Mouse (Mus musculus): ENCODE results near the gene Rps6ka2.
"Not testable (repeated sequence)": the region's sequence is repeated elsewhere in the genome, so short reads cannot be mapped to it uniquely, and the experiment has no call there.

Rps6ka2 gene

GRCm38 (mm10) chr17:7269151-7269806, 99.4 kb downstream of the Rps6ka2 start:
- no peak for DNase-seq (ENCODE audit: low read depth, low spot score)

DNA sequence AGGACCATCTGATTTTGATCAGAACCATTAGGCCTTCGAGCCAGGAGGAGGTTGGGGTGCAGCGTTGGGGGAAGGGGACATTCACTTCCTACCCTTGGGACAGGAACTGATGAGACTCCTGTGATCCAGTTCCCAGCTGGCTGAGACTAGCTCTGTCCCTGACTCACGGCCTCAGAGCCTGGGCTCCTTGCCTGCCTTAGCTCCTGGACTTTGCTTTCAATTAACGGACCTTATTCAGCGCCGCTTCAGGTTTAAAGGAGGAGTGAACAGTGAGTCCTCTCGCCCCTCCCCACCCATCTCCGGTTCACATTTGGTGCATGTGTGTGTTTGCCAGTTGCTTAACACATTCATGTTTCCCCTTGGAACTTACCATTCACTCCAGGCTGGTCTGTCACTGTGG, 100.6 kb downstream of the Rps6ka2 start:
- DNase-seq (ENCODE audit: low read depth, low spot score), result no peak

- DNase-seq (ENCODE audit: low read depth, low spot score), result no peak
Observed at GRCm38 (mm10) chr17:7271522-7272134, 101.7 kb downstream of the Rps6ka2 start.

DNA sequence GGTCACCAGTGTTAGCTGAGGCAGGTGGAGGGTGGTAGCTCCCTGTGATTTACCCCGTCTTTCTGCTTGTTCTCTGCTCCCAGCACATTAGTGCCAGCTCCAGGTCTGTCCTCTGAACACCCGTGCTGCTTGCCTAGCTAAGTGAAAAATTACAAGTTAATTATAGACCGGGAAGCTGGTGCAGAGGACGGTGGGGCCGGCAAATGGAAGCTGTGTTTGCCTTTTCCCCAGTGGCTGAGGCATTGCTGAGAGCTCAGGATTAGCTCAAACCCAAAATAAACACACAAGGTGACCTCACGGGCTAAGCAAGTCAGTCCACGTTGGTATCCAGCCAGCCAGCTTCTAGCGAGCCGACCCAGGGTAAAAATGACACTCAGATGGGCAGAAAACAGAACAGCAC, 103.1 kb downstream of the Rps6ka2 start:
- DNase-seq (ENCODE audit: low read depth, low spot score), result no peak

DNA sequence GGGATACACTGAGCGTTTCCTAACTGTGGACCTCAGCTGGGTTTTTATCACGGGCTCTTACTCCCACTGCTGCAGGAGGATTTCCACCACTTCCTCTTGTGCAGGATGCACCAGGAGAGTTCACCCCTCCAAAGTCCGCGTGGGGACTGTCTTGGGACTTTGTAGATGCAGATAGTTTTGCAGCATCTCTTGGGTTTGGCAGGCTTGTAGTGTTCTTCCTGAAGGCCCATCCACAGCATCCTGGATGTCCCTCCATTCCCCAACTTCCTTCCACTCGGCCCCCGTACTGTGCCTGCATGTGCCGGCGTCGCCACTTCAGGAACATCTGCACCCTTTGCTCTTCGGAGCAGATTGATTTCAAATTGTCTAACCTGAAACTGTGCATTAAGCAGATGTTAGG, 103.9 kb downstream of the Rps6ka2 start:
- DNase-seq (ENCODE audit: low read depth, low spot score), result no peak

DNA sequence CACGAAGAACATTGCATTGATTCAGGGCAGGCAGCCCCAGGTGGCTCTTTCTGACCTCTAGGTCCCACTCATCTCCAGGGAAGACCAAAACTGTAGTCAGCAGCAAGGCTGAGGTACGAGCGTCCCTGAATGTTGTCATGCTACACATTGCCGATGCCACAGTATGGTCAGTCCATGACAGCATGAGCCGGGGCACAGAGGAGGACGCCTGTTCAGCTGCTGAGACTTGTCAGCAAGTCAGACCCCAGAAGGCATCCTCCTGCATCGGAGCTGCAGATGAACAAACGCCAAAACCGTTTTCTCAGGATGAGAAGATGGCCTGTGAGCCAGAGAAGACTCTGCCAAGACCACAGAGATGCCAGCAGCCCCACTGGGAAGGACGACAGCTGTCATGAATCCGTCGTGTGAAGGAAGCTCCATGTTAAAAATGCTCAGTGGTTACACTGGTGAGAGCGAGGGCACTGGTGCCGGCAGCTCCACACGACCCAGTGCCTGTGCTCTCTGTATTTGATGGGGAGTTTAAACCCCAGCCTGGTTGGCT, 108.9 kb downstream of the Rps6ka2 start:
- DNase-seq (ENCODE audit: low read depth, low spot score), result no peak

DNA sequence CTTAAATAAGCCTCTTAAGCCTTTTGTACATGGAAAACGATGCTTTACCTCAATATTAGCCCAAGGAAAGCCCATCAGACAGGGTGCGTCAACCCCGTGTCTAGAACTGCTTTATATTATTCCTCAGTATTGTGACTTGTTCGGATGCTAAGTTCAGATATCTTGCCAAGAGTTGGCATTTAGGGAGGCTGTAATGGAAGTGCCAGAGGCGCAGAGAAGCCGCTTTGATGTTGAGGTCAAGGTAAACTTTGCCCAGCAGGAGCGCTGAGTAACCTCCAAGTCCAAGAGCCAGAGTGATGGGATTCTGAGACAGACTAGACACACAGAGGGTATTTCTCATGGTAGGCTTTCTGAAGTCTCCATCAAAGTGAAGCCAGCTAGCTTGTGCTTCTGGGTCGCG, 109.3 kb downstream of the Rps6ka2 start:
- no peak for DNase-seq (ENCODE audit: low read depth, low spot score)

- no peak for DNase-seq (ENCODE audit: low read depth, low spot score)
Observed at GRCm38 (mm10) chr17:7284297-7284910, 114.5 kb downstream of the Rps6ka2 start.

DNA sequence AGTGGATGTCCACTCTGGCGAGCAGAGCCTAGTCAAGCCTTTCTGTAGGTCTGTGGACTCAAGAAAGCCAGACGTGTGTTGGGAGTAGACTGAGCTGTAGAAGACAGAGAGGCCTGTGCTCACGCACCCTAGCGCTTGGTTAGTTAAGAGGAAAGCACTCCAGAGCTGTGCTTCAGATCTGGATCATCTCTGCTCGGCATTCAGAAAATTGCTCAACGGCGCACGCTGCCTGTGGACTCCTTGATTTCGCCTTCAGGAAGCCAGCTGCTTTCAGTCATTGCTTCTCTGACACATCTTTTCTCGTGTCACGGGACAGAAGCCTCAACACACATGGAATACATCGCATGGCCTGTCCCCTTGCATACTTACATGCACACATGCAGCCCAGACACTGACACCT, 115.4 kb downstream of the Rps6ka2 start:
- no peak for DNase-seq (ENCODE audit: low read depth, low spot score)

DNA sequence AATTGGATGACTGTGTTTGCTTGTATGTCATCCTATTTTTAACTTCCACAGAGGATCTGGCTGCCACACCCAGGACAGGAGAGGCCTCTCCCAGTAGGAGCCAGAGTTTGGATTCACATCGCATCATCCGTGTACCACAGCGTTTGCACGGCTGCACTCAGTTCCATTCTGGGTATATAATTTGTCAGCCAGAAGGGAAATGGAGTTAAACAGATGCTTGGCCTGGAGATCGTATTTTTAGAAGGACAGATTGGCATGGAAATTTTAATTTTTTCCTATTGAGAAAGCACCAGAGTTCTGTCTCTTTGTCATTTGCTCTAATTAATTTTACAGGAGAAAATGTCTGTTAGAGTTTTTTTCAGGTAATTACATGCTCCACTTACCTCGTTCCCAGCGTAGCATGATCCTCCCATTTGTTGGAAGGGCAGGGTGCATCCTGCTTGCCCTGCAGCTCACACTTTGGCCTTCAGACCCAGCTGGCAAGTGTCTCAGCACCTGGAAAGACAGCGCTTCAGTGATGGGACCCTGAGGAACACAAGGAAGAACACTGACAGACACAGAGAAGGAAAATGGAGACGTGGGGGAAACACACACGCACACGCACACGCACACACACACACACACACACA, 116.6 kb downstream of the Rps6ka2 start:
- no peak for DNase-seq (ENCODE audit: low read depth, low spot score)

DNA sequence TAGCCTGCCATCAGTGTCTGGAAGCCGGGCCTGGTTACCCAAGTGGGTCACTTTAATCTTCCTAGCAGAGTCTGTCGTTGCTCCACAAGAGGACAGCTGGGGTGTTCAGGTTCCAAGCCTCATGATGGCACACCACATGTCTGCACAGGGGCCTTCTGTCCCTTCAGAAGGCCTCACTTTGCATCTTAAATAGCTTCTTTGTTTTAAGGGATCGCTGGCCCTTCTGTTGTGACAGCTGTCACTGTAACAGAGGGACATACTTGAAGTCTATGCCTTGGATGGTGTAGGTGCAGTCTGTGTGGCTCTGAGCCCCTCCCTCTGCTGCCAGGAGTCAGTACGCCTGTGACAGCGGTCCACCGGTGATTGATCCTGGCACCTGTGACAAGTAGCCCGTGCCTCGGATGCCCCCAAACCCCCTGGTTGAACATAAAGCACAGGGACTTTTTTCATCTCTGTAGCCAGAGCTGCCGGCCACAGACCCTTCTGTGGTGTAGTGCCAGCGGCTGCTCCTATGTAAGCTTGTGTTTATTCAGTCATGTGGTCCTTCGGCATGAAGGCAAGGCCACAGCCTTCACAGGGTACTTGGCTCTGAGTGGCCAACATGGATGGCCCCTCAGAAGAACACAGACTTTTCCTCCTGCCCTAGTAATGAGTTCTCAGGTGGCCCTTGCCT, 122.2 kb downstream of the Rps6ka2 start:
- DNase-seq (ENCODE audit: low read depth, low spot score), result no peak

- not testable (repeated sequence) for DNase-seq (ENCODE audit: low read depth, low spot score)
Observed at GRCm38 (mm10) chr17:7306278-7307196, 136.6 kb downstream of the Rps6ka2 start.

GRCm38 (mm10) chr17:7315693-7316382, 145.9 kb downstream of the Rps6ka2 start:
- DNase-seq (ENCODE audit: low read depth, low spot score), result not testable (repeated sequence)

DNA sequence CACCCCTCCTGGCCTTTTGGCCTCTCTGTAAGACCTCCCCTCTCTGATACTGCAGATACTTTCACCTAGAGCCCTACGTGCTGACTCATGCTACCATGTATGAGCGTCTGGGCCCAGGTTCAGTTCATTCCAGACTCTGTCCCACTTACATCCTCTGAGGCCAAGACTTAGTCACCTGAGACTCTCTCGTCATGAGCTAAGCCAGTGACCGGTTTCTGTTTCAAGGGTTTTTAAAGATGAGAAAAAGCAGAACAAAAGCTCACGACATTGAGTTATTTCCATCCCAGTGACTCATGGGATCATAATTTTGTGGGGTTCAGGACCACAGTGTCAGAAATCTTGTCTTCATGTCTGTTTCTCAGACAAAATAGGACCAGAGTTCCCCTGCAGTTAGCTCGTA, 149.9 kb downstream of the Rps6ka2 start:
- not testable (repeated sequence) for DNase-seq (ENCODE audit: low read depth, low spot score)

DNA sequence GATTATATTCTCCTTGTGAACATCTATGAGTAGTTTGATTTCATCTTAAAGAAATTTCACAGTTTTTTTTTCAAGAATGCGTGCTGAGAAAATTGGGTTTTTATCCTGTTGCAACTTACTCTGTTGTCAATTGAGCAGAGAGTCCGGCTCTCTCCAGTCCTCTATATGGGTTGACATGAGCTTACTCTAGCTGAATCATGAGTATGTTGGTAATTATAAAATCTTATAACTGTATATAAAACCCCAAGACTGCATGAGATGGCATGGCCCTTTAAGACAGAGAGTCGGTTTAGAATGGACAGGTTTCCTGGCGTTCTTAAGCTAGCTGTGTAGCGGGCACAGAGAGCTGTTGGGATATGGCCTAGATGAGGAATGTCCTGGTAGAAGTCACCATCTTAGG, 154.4 kb downstream of the Rps6ka2 start, which contains the start of gene Tcp10a:
Tcp10a (plus strand) TSS at position 301 of the 400 bp plus-strand sequence.
- not testable (repeated sequence) for DNase-seq (ENCODE audit: low read depth, low spot score)

DNA sequence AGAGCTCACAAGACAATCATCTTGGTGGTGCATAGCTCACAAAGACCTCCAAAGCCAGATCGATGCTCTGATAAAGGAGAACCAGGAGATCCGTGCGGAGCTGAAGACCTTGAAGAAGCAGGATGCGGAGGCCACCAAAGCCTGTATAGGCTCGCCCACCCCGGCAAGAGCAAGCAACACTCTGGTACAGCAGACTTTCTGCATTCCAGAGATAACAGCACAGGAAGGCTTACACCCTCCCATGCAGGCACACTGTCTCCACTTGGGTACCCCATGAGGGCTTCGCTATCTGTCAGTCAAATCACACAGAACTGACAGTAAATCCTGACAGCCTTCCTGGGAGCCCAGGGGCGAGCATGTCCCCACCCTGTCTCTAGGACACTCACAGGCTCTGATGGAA, 156.5 kb downstream of the Rps6ka2 start:
- not testable (repeated sequence) for DNase-seq (ENCODE audit: low read depth, low spot score)

DNA sequence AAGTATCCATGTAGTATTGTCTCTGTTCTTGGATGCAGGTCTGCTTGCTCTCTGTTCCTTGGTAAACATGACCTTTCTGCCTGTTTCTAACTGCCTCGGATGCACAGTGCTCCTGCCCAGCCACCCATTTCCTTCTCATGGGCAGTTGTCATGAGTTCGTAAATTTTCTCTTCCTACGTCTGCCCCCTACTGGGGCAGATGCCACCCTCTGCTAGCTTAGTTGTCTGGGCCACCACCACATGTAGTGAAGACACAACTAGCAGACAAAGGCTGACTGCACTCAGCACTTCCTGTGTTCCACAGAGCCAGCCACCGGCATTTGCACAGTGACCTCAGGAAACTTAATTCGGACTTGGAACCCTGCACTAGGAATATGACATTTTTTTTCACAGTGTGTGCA, 162.8 kb downstream of the Rps6ka2 start:
- DNase-seq (ENCODE audit: low read depth, low spot score), result not testable (repeated sequence)

DNA sequence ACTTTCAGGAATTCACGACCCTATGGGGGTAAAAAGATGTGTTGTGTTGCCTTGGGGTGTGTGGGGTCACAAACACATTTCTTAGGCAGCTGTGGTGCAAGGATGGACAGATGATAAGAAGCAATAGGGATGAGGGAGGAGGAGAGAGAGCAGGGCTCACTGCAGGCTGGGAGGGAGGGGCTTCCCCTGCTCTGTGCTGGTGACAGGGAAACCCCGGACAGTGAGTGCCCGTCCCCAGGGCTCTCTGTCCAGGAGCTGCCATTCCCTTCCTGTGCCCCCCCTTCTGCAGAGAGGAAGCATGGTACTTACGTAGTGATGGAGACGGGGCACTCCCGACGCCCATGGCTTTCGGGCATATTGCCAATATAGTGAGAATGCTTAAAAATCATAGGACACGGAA, 167.5 kb downstream of the Rps6ka2 start:
- DNase-seq (ENCODE audit: low read depth, low spot score), result not testable (repeated sequence)

- not testable (repeated sequence) for DNase-seq (ENCODE audit: low read depth, low spot score)
Observed at GRCm38 (mm10) chr17:7348765-7349164, 178.8 kb downstream of the Rps6ka2 start.

GRCm38 (mm10) chr17:7352596-7352995, 182.7 kb downstream of the Rps6ka2 start, which contains the start of gene Ttll2:
Gene Ttll2 (minus strand): TSS chr17:7352696.
- DNase-seq (ENCODE audit: low read depth, low spot score), result not testable (repeated sequence)
